Mouse (Mus musculus): ENCODE measurements around the gene Chmp1a.

DNA sequence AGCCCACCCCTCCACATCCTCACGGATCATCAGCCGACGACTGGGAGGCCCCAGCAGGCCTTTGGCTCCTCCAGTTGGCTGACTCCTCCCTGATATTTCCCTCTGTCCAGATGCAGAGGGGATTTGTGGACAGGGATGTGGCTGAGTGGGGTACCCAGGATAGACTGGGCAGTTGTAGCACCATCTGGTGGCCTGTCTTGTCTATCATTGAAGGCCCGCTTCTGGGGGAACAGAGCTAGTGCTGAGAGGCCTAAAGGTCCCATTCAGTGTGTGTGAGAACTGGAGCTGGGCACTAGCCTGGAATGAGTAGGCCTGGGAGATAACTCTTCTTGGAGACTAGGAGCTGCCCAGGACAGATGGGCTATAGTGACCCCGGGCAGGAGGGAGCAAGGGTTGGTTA is 19.2 kb upstream of the Chmp1a start:
- TF ChIP-seq CTCF (IDR thresholded peaks at IDR 0.05; ENCODE audit: control insufficient read depth, insufficient read depth, low read length), result no peak
- TF ChIP-seq POLR2A (IDR thresholded peaks at IDR 0.05; ENCODE audit: borderline replicate concordance, control insufficient read depth, low read depth, low read length), result no peak
